Mouse (Mus musculus): ENCODE results near the gene 6430571L13Rik.

Gene 6430571L13Rik

GRCm38 (mm10) chr9:107381723-107382122 lies 41.3 kb downstream of the 6430571L13Rik start:
- no peak for DNase-seq (ENCODE audit: low read depth, low spot score)

- DNase-seq (ENCODE audit: low read depth, low spot score) = no peak
Measured at GRCm38 (mm10) chr9:107384396-107384795, 44.0 kb downstream of the 6430571L13Rik start.

GRCm38 (mm10) chr9:107386722-107387121 lies 46.3 kb downstream of the 6430571L13Rik start:
- DNase-seq (ENCODE audit: low read depth, low spot score) = no peak

- no peak for DNase-seq (ENCODE audit: low read depth, low spot score)
Measured at GRCm38 (mm10) chr9:107387708-107388107, 47.3 kb downstream of the 6430571L13Rik start.

GRCm38 (mm10) chr9:107388263-107388662 lies 47.9 kb downstream of the 6430571L13Rik start:
- DNase-seq (ENCODE audit: low read depth, low spot score) = no peak

- DNase-seq (ENCODE audit: low read depth, low spot score) = no peak
Measured at GRCm38 (mm10) chr9:107396397-107396796, 56.0 kb downstream of the 6430571L13Rik start.

- no peak for DNase-seq (ENCODE audit: low read depth, low spot score)
Measured at GRCm38 (mm10) chr9:107398968-107399367, 58.6 kb downstream of the 6430571L13Rik start.

GRCm38 (mm10) chr9:107399491-107399971 lies 59.1 kb downstream of the 6430571L13Rik start, which contains the start of gene Cacna2d2:
Gene Cacna2d2 (plus strand): TSS chr9:107399612.
- DNase-seq (ENCODE audit: low read depth, low spot score) = no peak

- no peak for DNase-seq (ENCODE audit: low read depth, low spot score)
Measured at GRCm38 (mm10) chr9:107400060-107400511, 59.7 kb downstream of the 6430571L13Rik start.

- DNase-seq (ENCODE audit: low read depth, low spot score) = no peak
Measured at GRCm38 (mm10) chr9:107400666-107401285, 60.4 kb downstream of the 6430571L13Rik start.
